Mouse (Mus musculus): ENCODE measurements at regions not wholly inside any gene's neighbourhood (a gene's known extent, or its start where the extent isn't known, plus 50 kb on each side); places are given as distances from the start of the nearest gene placed in this dataset.

DNA sequence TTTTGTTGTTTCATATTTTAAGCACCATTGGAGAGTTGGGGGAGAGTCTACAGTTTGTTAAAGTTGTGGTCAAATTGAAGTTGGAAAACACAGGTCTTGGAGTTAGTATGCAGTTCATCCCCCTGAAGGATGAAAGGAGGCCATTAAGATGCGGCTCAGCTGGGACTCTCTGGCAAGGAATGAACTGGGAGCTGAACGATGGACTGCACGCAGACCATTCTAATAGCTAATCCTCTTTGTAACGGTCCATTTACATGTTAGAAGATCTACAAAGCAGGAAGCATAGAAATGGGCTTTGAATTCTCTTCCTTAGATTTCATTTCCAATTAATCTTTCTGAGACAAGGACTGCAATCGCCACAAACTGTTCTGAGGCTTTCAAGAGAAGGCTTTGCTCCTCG, 104.7 kb upstream of the Slc1a3 start:
- TF ChIP-seq POLR2A (IDR thresholded peaks at IDR 0.05; ENCODE audit: low read depth, low read length), result no peak
- no peak for TF ChIP-seq POLR2AphosphoS2 (IDR thresholded peaks at IDR 0.05; ENCODE audit: low read depth, low read length)
- TF ChIP-seq CTCF (conservative IDR thresholded peaks at IDR 0.05 in 1 of 2, IDR thresholded peaks at IDR 0.05 in 1 of 2; ENCODE audit: low read depth in 2 of 2, low read length in 2 of 2), result no peak
- TF ChIP-seq CHD2 (IDR thresholded peaks at IDR 0.05; ENCODE audit: low read length), result no peak
- TF ChIP-seq CHD1 (IDR thresholded peaks at IDR 0.05; ENCODE audit: low read depth, low read length), result no peak
- no peak for TF ChIP-seq BHLHE40 (IDR thresholded peaks at IDR 0.05; ENCODE audit: low read depth, low read length)
- TF ChIP-seq JUND (conservative IDR thresholded peaks at IDR 0.05; ENCODE audit: low read depth, low read length), result no peak
- no peak for TF ChIP-seq EP300 (IDR thresholded peaks at IDR 0.05; ENCODE audit: low read length)
- no peak for TF ChIP-seq MAZ (IDR thresholded peaks at IDR 0.05; ENCODE audit: low read depth, low read length)
- TF ChIP-seq KAT2A (IDR thresholded peaks at IDR 0.05; ENCODE audit: insufficient replicate concordance, low read length), result no peak
- TF ChIP-seq E2F4 (IDR thresholded peaks at IDR 0.05; ENCODE audit: insufficient replicate concordance, low read depth, low read length), result no peak
